In genomic region chr1:186015831-186016561, GRCm38 (mm10) we compare ENCODE assay signal across 28 mouse cellular contexts.
DNase-seq lines count a peak whose midpoint lies in the region; ATAC-seq and TF ChIP-seq lines count a peak whose summit lies in the region.
"Had no signal": no experiment of that assay in that cellular context is flagged by ENCODE, and none has a peak within 500 bp of the region (broad histone marks: within the 10 kb centered on the region; RNA-seq: fewer than 3 reads in every experiment).

No protein-coding gene starts in this region.

- H3K9me3 ChIP-seq in embryonic facial prominence, embryonic 14.5 days (ENCODE audit: control insufficient read depth, low read length): no peaks in the 10 kb centered on the region
- H3K9me3 ChIP-seq in embryonic facial prominence, embryonic 10.5 days: no peaks in the 10 kb centered on the region
- no peaks in the 10 kb centered on the region for H3K9me3 ChIP-seq in lung, postnatal 0 days (ENCODE audit: low read length)
- H3K9me3 ChIP-seq: embryonic facial prominence, embryonic 13.5 days; forebrain, embryonic 13.5 days; midbrain, embryonic 15.5 days; neural tube, embryonic 15.5 days; stomach, embryonic 15.5 days had no signal

- H3K27me3 ChIP-seq in embryonic facial prominence, embryonic 14.5 days (replicated peaks; ENCODE audit: control insufficient read depth, insufficient read depth, low read length): no peaks in the 10 kb centered on the region
- peaks cover 6% of the 10 kb centered on the region; the same call in 1 of the 2 replicates for H3K27me3 ChIP-seq in embryonic facial prominence, embryonic 10.5 days (replicated peaks; ENCODE audit: low read depth, poor library complexity, severe bottlenecking)
- H3K27me3 ChIP-seq in lung, postnatal 0 days (replicated peaks; ENCODE audit: insufficient read depth, low read length): no peaks in the 10 kb centered on the region
- no peaks in the 10 kb centered on the region for H3K27me3 ChIP-seq in kidney, adult 2 months (replicated peaks; ENCODE audit: control insufficient read depth, insufficient read depth, low read length)
- H3K27me3 ChIP-seq: embryonic facial prominence, embryonic 13.5 days; forebrain, embryonic 13.5 days; midbrain, embryonic 15.5 days; neural tube, embryonic 15.5 days; Patski; stomach, embryonic 15.5 days had no signal

- intact Hi-C loops in left cerebral cortex, postnatal 14 days (cut with DNase I): no loop called here

- H3K36me3 ChIP-seq in embryonic facial prominence, embryonic 14.5 days (ENCODE audit: control insufficient read depth, insufficient read depth, low read length): no peaks in the 10 kb centered on the region
- no peaks in the 10 kb centered on the region for H3K36me3 ChIP-seq in embryonic facial prominence, embryonic 10.5 days (replicated peaks)
- no peaks in the 10 kb centered on the region for H3K36me3 ChIP-seq in lung, postnatal 0 days (ENCODE audit: insufficient read depth, low read length)
- no peaks in the 10 kb centered on the region for H3K36me3 ChIP-seq in kidney, adult 2 months (ENCODE audit: control insufficient read depth, insufficient read depth, low read length)
- H3K36me3 ChIP-seq: embryonic facial prominence, embryonic 13.5 days; G1E; midbrain, embryonic 15.5 days; neural tube, embryonic 15.5 days; stomach, embryonic 15.5 days had no signal

- no peak; the same call in none of the 2 replicates for TF ChIP-seq EP300 in lung, postnatal 0 days (IDR thresholded peaks at IDR 0.05)

- no peak overlapping the region for H3K4me2 ChIP-seq in embryonic facial prominence, embryonic 14.5 days (ENCODE audit: low read depth, low read length)
- no peak overlapping the region for H3K4me2 ChIP-seq in lung, postnatal 0 days (replicated peaks; ENCODE audit: low read depth, low read length)
- H3K4me2 ChIP-seq: embryonic facial prominence, embryonic 13.5 days; forebrain, embryonic 13.5 days; midbrain, embryonic 15.5 days; neural tube, embryonic 15.5 days; stomach, embryonic 15.5 days had no signal

- H3K9ac ChIP-seq in embryonic facial prominence, embryonic 14.5 days (ENCODE audit: low read depth, low read length): no peak overlapping the region
- H3K9ac ChIP-seq in lung, postnatal 0 days (replicated peaks; ENCODE audit: low read depth): no peak overlapping the region
- H3K9ac ChIP-seq: embryonic facial prominence, embryonic 13.5 days; forebrain, embryonic 13.5 days; liver, embryonic 14.5 days; midbrain, embryonic 15.5 days; neural tube, embryonic 15.5 days; stomach, embryonic 15.5 days had no signal

- no peaks in the 10 kb centered on the region for H3K4me1 ChIP-seq in embryonic facial prominence, embryonic 14.5 days (ENCODE audit: control insufficient read depth, insufficient read depth, low read length)
- H3K4me1 ChIP-seq in embryonic facial prominence, embryonic 10.5 days: no peaks in the 10 kb centered on the region
- no peaks in the 10 kb centered on the region for H3K4me1 ChIP-seq in lung, postnatal 0 days (ENCODE audit: insufficient read depth, low read depth, low read length)
- no peaks in the 10 kb centered on the region for H3K4me1 ChIP-seq in kidney, adult 2 months (ENCODE audit: control insufficient read depth, insufficient read depth, low read length)
- H3K4me1 ChIP-seq: embryonic facial prominence, embryonic 13.5 days; forebrain, embryonic 13.5 days; midbrain, embryonic 15.5 days; neural tube, embryonic 15.5 days; stomach, embryonic 15.5 days had no signal

- TF ChIP-seq POLR2A in kidney, adult 2 months (IDR thresholded peaks at IDR 0.05; ENCODE audit: low read depth, low read length): no peak

- ATAC-seq in embryonic facial prominence, embryonic 14.5 days (ENCODE audit: low read depth): no peak
- ATAC-seq in lung, postnatal 0 days: peak; percentile 81
- ATAC-seq: forebrain, embryonic 13.5 days; hindbrain, embryonic 16.5 days; midbrain, embryonic 15.5 days; Patski had no signal

- no peak overlapping the region for H3K27ac ChIP-seq in embryonic facial prominence, embryonic 14.5 days (replicated peaks; ENCODE audit: low read depth, low read length)
- H3K27ac ChIP-seq in embryonic facial prominence, embryonic 10.5 days (replicated peaks): no peak overlapping the region
- no peak overlapping the region; the same call in 1 of the 2 replicates for H3K27ac ChIP-seq in lung, postnatal 0 days (ENCODE audit: low read length)
- H3K27ac ChIP-seq in kidney, adult 2 months (ENCODE audit: insufficient read depth, low read depth, low read length): no peak overlapping the region
- H3K27ac ChIP-seq: embryonic facial prominence, embryonic 13.5 days; forebrain, embryonic 13.5 days; layer of hippocampus, adult 2 months; left cerebral cortex, adult 2 months; liver, embryonic 14.5 days; midbrain, embryonic 15.5 days; neural tube, embryonic 15.5 days; stomach, embryonic 15.5 days had no signal

- H3K4me3 ChIP-seq in embryonic facial prominence, embryonic 14.5 days (ENCODE audit: low read depth, low read length): no peak overlapping the region
- H3K4me3 ChIP-seq in embryonic facial prominence, embryonic 10.5 days: no peak overlapping the region
- no peak overlapping the region for H3K4me3 ChIP-seq in lung, postnatal 0 days (ENCODE audit: low read depth, low read length)
- no peak overlapping the region for H3K4me3 ChIP-seq in kidney, adult 2 months (ENCODE audit: insufficient read depth, low read depth, low read length)
- H3K4me3 ChIP-seq: embryonic facial prominence, embryonic 13.5 days; forebrain, embryonic 13.5 days; layer of hippocampus, adult 2 months; left cerebral cortex, adult 2 months; midbrain, embryonic 15.5 days; neural tube, embryonic 15.5 days; stomach, embryonic 15.5 days had no signal

- 64% methylated on average over 8 of the region's 8 CpGs for WGBS in embryonic facial prominence, embryonic 14.5 days
- 78% methylated on average over 8 of the region's 8 CpGs for WGBS in embryonic facial prominence, embryonic 10.5 days
- 36% methylated on average over 8 of the region's 8 CpGs for WGBS in lung, postnatal 0 days
- 47% methylated on average over 8 of the region's 8 CpGs for WGBS in kidney, adult 2 months

- peak; percentile 25 for TF ChIP-seq CTCF in lung, postnatal 0 days (IDR thresholded peaks at IDR 0.05)
- no peak for TF ChIP-seq CTCF in kidney, adult 2 months (conservative IDR thresholded peaks at IDR 0.05; ENCODE audit: insufficient read depth, insufficient read length, low read depth, low read length)

- DNase-seq in embryonic facial prominence, embryonic 14.5 days (ENCODE audit: low spot score): peak; percentile 41
- no peak for DNase-seq in embryonic facial prominence, embryonic 10.5 days (ENCODE audit: low spot score)
- DNase-seq in lung, adult 18-20 months: peak; percentile 11 to 24
- no peak for DNase-seq in lung, postnatal 10 days
- DNase-seq in lung, postnatal 0 days (ENCODE audit: low spot score): peak; percentile 70
- DNase-seq in kidney, adult 2 months: no peak
- no peak for DNase-seq in left cerebral cortex, postnatal 14 days (ENCODE audit: low spot score in 2 of 2)
- DNase-seq: adrenal gland, postnatal 10 days; cerebellum, adult 8-10 months; cerebellum, postnatal 36 days; gastrocnemius, postnatal 10 days; kidney, adult 18-20 months; kidney, postnatal 36 days; liver; retina, postnatal 1 day; right cerebral cortex, postnatal 14 days; thymus, postnatal 14 days had no signal

Comparison
In these comparisons a context has a peak if more than half of its experiments do, and no peak if none do; other contexts are left out.
1. DNase-seq: peak in embryonic facial prominence, embryonic 14.5 days (single experiment), lung, adult 18-20 months (2 of 2) and lung, postnatal 0 days (single experiment); none in embryonic facial prominence, embryonic 10.5 days (single experiment), lung, postnatal 10 days (single experiment), kidney, adult 2 months (single experiment) and left cerebral cortex, postnatal 14 days (0 of 2).